Mouse (Mus musculus): ENCODE results near the gene Spata3. TPM values are rescaled to one million over a fixed set of nuclear protein-coding genes. Genes with fewer than 3 reads are reported as not detected.
A peak's percentile ranks its signal among the peaks of the same experiment; 100 is the strongest.
"Not testable (repeated sequence)": the region's sequence is repeated elsewhere in the genome, so short reads cannot be mapped to it uniquely, and the experiment has no call there.

Gene Spata3
- not detected for total RNA-seq (2021)
- long read RNA-seq, experiment 1: 0 reads
- long read RNA-seq, experiment 2: 0 reads

GRCm38 (mm10) chr1:86016516-86016915, at the start of gene Spata3:
TSS of gene Spata3 (plus strand) at chr1:86016816.
- no peak for DNase-seq (ENCODE audit: low spot score in 2 of 2)

GRCm38 (mm10) chr1:85969081-85969480, 47.5 kb upstream of the Spata3 start:
- no peak for DNase-seq (ENCODE audit: low spot score in 2 of 2)

DNA sequence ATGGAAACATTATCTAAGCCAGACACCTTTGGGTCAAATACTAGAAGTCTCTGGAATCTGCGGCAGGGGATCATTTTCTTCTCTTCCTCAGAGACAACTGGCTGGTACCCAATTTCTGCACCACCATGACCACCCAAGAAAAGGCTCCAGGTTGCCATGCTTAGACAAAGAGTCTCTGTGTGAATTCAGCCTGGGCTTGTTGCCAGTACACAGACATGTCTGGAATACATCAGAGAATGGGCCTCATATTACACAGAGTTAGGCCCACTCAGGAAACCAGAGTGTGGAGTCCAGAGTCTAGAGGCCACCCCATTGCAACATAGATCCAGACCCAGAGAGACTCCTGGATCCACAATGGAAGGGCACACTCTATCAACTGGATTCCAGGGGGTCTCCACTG, 47.1 kb upstream of the Spata3 start:
- no peak for DNase-seq (ENCODE audit: low spot score in 2 of 2)

DNA sequence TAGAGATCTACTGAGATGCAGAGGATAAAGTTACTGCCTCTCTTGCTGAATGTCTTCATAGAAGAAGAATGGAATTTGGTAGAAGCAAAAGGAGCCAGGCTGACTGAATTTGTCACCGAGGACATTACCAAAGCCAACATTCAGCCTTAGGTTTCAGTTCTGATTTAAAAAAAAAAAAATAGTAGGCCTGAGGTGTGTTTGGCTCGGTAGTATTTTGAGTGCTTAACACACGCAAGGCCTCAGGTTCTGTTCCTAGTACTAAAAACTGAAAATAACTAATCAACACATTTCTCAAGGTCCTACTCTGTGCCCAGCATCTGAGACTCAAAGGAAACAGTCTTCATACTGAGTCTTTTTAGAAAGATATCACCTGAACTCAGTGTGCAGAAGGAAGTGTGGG, 45.5 kb upstream of the Spata3 start:
- DNase-seq (ENCODE audit: low spot score in 2 of 2): no peak

DNA sequence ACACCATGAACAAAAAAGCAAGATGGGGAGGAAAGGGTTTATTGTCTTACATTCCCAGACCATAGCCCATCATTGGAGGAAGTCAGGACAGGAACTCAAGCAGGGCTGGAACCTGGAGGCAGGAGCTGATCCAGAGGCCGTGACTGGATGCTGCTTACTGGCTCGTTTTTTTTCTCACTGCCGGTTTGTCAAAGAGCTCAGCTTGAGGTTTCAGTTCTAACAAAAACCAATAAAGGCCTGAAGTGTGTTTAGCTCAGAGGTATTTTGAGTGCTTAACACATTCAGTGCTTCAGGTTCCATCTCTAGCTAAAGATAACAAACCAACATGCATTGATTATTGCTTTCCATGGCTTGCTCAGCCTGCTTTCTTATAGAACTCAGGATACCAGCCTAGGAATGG, 44.3 kb upstream of the Spata3 start:
- DNase-seq (ENCODE audit: low spot score in 2 of 2): no peak

DNA sequence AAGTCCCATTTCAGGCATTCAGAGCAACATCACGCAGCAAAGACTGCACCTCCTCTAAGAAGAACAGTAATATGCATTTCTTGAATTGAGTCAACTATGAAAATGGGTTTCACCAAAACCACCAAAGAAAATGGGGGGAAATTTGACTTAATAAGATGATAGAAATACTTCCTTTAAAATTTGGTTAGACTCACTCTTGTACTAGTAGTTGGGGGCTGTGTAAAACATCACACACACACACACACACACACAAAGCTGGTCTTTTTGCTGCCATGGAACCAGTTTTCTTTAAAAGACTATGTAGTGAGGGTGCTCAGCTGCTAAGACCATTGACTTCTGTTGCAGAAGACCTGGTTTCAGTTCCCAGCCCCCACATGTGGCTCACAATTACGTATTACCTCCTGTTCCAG, 43.1 kb upstream of the Spata3 start:
- no peak for DNase-seq (ENCODE audit: low spot score in 2 of 2)

DNA sequence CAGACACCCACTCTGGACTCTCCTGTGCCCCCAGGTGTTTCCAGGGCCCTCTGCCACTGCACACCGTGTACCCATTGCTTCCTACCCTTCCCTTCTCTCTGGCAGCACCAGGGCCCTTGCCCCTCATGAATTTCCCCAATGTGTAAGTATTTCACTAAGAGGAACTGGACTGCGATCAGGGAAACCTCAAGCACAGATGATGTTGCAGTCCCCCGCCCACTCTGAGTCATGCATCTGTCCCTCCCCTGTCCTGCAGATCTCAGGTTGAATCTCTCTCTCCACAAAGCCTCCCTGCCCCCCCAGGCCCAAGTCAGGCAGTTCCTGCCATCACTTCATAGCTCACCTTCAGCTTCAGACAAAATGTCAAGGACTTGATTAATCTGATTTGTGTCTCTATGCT, 38.9 kb upstream of the Spata3 start:
- no peak for DNase-seq (ENCODE audit: low spot score in 2 of 2)

DNA sequence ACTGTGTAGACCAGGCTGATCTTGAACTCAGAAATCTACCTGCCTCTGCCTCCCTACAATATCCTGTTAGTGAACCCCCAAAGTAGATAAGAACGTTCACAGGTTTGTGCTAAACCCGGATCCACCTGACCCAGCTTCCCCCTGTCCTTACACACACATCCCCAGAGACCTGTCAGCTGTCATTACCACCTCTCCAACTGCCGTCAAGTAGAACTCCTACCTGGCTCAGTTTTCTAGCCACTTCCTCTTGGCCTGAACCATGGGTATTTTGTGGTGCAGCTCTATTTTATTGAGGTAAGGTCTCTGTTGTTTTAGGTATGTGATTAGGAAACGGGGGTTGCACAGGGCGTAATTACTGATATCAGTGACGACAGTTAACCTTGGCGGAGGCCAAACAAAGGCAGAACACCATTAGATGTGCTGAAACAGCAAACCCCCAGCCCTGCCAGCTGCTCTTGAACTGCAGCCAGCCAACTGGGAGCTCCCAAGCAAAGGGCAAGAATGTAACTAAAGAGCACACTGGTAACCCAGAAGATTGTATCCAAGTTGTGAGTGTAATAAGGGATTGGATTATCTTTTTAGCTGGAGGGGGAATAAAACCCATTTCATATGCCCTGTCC, 34.8 kb upstream of the Spata3 start:
- DNase-seq (ENCODE audit: low spot score in 2 of 2): no peak

DNA sequence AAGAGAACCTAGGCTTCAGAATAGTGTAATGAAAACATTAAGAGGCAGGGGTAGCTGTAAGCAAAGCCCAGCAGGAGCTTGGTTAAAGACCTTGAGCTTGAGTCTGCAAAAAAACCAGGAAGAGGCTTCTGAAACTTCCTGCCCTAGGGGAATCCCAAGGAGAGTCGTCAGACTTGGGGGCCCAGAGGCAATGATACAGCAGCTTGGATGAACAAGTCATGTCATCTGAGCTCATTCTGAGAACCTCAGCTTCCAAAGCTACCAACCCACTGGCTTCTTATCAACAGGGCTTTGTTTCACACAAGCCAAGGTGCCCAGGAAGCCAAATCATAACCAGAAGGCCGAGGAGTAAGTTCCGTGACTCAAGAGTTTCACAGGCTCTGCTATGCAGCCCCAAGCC, 30.8 kb upstream of the Spata3 start:
- DNase-seq (ENCODE audit: low spot score in 2 of 2): no peak

- no peak for DNase-seq (ENCODE audit: low spot score in 2 of 2)
Observed at GRCm38 (mm10) chr1:85988351-85988750, 28.3 kb upstream of the Spata3 start.

DNA sequence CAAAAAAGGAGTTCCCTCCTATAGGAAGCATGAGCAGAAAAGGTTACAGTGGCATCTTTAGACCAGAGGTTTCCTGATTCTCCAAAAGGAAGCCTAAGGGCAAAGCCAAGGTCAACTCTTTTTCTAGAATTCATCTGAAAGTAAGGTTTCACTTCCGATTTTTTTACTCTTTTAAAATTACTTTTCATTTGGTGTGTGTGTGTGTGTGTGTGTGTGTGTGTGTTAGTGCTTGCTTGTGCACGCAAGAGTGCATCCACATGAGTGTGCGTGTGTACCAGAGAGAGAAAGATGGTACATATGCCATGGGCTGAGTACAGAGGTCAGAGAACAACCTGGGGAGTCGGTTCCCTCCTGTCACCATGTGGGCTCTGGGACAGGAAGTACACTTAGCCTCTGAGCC, 27.7 kb upstream of the Spata3 start:
- DNase-seq (ENCODE audit: low spot score in 2 of 2): not testable (repeated sequence)

GRCm38 (mm10) chr1:85992175-85992574, 24.4 kb upstream of the Spata3 start:
- no peak for DNase-seq (ENCODE audit: low spot score in 2 of 2)

GRCm38 (mm10) chr1:85993541-85993940, 23.1 kb upstream of the Spata3 start:
- DNase-seq (ENCODE audit: low spot score in 2 of 2): no peak

DNA sequence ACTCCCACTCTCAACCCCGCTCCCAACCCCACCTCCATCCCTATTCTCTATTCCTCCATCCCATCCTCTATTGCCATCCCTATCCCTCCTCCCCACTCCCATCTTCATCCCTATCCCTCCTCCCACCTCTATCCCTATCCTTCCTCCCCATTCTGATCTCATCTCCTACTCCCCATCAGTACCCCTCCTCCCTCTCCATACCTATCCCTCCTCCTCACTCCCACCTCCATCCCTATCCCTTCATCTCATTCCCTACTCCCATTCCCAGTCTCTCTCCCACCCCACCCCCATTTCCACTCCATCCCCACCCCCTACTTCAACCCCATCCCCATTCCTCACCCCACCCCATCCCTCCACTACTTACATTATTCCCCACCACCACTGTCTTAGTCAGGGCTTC, 19.4 kb upstream of the Spata3 start:
- DNase-seq (ENCODE audit: low spot score in 2 of 2): no peak

DNA sequence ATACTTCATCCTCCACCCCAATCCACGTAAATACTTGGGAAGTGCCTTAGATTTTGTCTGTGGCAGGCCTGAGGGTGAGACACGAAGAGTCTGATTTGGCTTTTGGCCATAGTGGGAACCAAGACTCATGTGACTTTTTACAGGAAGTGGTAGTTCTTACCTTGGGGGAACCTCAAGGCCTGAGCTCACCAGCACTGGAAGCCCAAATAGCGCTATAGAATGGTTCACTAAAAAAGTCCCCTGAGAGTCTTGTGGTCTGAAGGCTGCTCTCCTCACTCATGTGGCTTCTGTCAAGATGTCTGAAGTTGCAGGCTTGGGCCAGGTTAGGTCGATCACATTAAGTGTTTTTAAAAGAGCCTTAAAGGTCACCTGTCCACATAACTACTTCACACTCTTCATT, 18.6 kb upstream of the Spata3 start:
- DNase-seq (ENCODE audit: low spot score in 2 of 2): no peak

GRCm38 (mm10) chr1:85999853-86000570, 16.6 kb upstream of the Spata3 start:
- no peak for DNase-seq (ENCODE audit: low spot score in 2 of 2)

DNA sequence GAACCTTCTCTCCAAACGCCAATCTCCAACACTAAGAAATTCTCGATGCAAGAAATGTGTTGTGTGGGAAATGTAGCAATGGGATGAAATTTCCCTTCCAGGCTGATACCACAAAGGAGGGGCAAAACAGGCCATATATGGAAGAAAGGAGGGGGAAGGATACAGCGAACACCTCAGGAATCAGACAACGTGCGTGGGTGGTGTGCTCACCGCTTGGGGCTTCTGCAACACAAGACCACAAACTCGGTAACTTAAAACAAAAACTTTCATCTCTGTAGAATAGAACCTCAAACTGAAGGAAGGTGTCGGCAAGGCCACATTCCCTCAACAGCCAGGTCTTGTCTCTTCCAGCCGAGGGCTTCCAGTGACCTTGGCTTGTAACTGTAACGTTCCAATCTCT, 11.1 kb upstream of the Spata3 start:
- no peak for DNase-seq (ENCODE audit: low spot score in 2 of 2)

GRCm38 (mm10) chr1:86006040-86006439, 10.6 kb upstream of the Spata3 start:
- no peak for DNase-seq (ENCODE audit: low spot score in 2 of 2)

- DNase-seq (ENCODE audit: low spot score in 2 of 2): peak; percentile 76 to 78
Observed at GRCm38 (mm10) chr1:86007778-86008177, 8.8 kb upstream of the Spata3 start.

DNA sequence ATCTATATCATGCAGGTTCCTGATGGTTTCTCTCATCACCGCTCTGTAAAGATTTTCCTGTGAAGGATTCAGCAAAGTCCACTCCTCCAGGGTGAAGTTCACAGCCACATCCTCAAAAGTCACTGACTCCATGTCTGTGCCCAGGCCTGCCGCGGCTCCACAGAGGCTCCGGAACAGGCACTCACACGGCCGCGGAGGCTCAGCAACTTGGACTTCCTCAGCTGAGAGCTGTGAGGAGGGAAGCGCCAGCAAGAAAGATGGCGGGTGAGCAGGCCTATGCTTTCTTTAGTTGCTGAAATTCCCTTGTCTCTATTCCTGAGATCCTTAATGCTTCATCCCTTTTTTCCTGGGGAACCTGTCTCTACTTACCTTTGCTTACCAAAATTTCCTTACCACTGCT, 858 bp upstream of the Spata3 start:
- DNase-seq (ENCODE audit: low spot score in 2 of 2): not testable (repeated sequence)

DNA sequence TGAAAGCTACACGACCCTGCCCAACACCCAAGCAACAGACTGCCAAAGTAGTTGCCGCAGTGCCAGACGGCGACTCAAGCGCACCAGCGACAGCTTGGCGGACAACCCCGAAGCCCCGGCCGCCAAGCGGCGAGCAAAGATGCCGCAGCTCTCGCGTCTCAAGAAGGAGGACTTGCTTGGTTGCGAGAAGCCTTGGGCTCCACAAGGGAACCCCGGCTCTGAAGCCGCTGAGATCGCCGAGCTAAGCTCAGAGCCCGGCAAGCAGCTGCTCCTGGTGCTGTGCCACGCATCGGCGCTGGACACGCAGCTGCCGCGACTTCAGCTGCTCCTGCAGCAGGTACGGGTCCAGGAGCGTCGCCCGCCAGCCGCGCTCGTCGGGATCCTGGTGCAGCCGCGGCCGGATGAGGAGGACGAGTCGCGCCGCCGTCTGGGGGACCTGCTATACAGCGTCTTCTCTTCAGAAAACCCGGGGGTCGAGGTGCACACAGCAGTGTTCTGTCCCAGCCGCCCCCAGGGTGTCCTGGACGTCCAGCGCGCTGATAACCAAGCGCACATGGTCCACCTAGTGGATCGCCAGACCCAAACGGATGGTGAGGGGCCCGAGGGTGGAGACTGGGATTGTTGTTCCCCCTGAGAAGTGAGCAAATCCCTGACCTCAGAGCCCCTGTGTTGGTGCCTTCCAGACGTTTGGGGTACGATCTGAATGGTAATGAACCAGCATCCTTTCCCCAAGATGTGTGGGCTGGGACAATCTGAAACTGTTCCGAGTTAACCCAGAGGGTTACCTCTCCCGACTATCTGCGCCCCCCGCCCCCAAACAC, 1.8 kb downstream of the Spata3 start:
- peak in 1 of 2 experiments; percentile 12 for DNase-seq (ENCODE audit: low spot score in 2 of 2)

GRCm38 (mm10) chr1:86021365-86021989, 4.9 kb downstream of the Spata3 start:
- DNase-seq (ENCODE audit: low spot score in 2 of 2): no peak

All from adrenal gland, postnatal 4 days (tissue).